Mouse (Mus musculus) liver, adult (tissue): ENCODE results near the gene Arhgef25.

ENCODE experiments used
- GATA4 ChIP-seq: IDR thresholded peaks from 2 replicates; pipeline ENCODE4 v1.6.1; 2014; ENCODE audit warnings: mild to moderate bottlenecking, low read length; ENCODE audit not compliant: insufficient replicate concordance

Arhgef25 gene

GRCm38 (mm10) chr10:127194428-127195327 lies 4.8 kb upstream of the Arhgef25 start:
- no peak for TF ChIP-seq GATA4

GRCm38 (mm10) chr10:127193011-127193410 lies 3.1 kb upstream of the Arhgef25 start:
- no peak for TF ChIP-seq GATA4

GRCm38 (mm10) chr10:127191191-127192056 lies 1.5 kb upstream of the Arhgef25 start:
- 0 out of 2 replicates have a peak, but pooled peaks have one; percentile 33 for TF ChIP-seq GATA4

GRCm38 (mm10) chr10:127190398-127191190 lies 711 bp upstream of the Arhgef25 start:
- no peak for TF ChIP-seq GATA4

- no peak for TF ChIP-seq GATA4
Measured at GRCm38 (mm10) chr10:127189116-127189650, 700 bp downstream of the Arhgef25 start.

GRCm38 (mm10) chr10:127188465-127189115 lies 1.3 kb downstream of the Arhgef25 start:
- TF ChIP-seq GATA4 = no peak

GRCm38 (mm10) chr10:127188079-127188453 lies 1.8 kb downstream of the Arhgef25 start:
- no peak for TF ChIP-seq GATA4

- TF ChIP-seq GATA4 = no peak
Measured at GRCm38 (mm10) chr10:127187371-127188078, 2.4 kb downstream of the Arhgef25 start.

GRCm38 (mm10) chr10:127186451-127186850 lies 3.4 kb downstream of the Arhgef25 start:
- TF ChIP-seq GATA4 = no peak

- no peak for TF ChIP-seq GATA4
Measured at GRCm38 (mm10) chr10:127185506-127185905, 4.4 kb downstream of the Arhgef25 start.

GRCm38 (mm10) chr10:127185101-127185500 lies 4.8 kb downstream of the Arhgef25 start:
- TF ChIP-seq GATA4 = no peak

- TF ChIP-seq GATA4 = no peak
Measured at GRCm38 (mm10) chr10:127183759-127184158, 6.1 kb downstream of the Arhgef25 start.

GRCm38 (mm10) chr10:127182624-127183023 lies 7.3 kb downstream of the Arhgef25 start:
- no peak for TF ChIP-seq GATA4

- TF ChIP-seq GATA4 = peak; percentile 43; the same call in 1 of the 2 replicates
Measured at GRCm38 (mm10) chr10:127181566-127181965, 8.3 kb downstream of the Arhgef25 start.
